Mouse (Mus musculus): ENCODE results near the gene C1ql3. TPM values are rescaled to one million over a fixed set of nuclear protein-coding genes. Genes with fewer than 3 reads are reported as not detected.

The C1ql3 gene
- polyA plus RNA-seq, 1 experiment from 2014 or later: 0.91 TPM

DNA sequence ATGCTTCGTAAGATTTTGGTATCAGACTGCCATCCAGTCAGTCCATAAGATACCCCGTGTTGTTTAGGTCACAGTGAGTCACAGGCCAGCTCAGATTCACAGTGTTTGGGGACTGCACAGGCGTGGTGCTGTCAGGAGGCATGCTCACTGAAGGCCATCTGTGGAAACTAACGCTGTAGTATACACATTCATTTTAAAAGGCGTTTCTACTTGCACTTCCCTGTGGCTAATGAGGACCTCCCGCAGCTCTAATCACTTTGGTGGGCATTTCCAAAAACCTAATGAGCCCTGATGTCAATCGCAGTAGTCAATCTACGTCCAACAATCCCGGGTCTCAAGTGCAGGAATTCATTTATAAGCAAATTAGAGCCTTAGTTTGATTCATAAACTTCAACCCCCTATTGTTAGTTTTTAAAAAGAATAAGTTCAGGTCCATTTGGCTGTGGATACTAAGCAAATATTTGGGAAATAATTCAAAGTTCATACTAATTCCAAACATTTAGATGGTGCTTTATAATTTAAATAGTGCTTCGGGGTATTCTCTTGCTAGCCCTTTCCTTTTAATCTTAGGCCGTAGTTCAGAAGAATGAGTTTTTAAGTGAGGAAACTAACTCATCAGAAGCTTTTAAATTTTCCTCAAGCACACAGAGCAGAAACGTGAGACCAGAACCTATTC lies 41.4 kb downstream of the C1ql3 start:
- 72% methylated on average over 12 of the region's 12 CpGs for WGBS
- Histone ChIP-seq H3K27me3 (replicated peaks; ENCODE audit: control insufficient read depth, insufficient read depth, low read length) (no peaks in the 10 kb centered on the region), H3K36me3 (ENCODE audit: control insufficient read depth, insufficient read depth) (no peaks in the 10 kb centered on the region), H3K4me1 (replicated peaks; ENCODE audit: control insufficient read depth, insufficient read depth, low read length) (no peaks in the 10 kb centered on the region), H3K9ac (ENCODE audit: low read depth, low read length) (no peak overlapping the region), H3K4me3 (ENCODE audit: low read depth, low read length) (no peak overlapping the region), H3K9me3 (ENCODE audit: control insufficient read depth) (no peaks in the 10 kb centered on the region), H3K27ac (ENCODE audit: low read depth, low read length) (no peak overlapping the region), H3K4me2 (replicated peaks; ENCODE audit: low read depth) (no peak overlapping the region)
- no peak for TF ChIP-seq CTCF (IDR thresholded peaks at IDR 0.05; ENCODE audit: low read depth)
- ATAC-seq: no peak

GRCm38 (mm10) chr2:12956703-12957424 lies 54.7 kb downstream of the C1ql3 start:
- no peak overlapping the region for H3K27ac ChIP-seq (ENCODE audit: low read depth, low read length)
- H3K9me3 ChIP-seq (ENCODE audit: control insufficient read depth): no peaks in the 10 kb centered on the region
- TF ChIP-seq CTCF (IDR thresholded peaks at IDR 0.05; ENCODE audit: low read depth): no peak
- no peaks in the 10 kb centered on the region for H3K36me3 ChIP-seq (ENCODE audit: control insufficient read depth, insufficient read depth)
- H3K9ac ChIP-seq (ENCODE audit: low read depth, low read length): no peak overlapping the region
- no peak overlapping the region for H3K4me3 ChIP-seq (ENCODE audit: low read depth, low read length)
- no peaks in the 10 kb centered on the region for H3K4me1 ChIP-seq (replicated peaks; ENCODE audit: control insufficient read depth, insufficient read depth, low read length)
- ATAC-seq: peak; percentile 71
- no peaks in the 10 kb centered on the region for H3K27me3 ChIP-seq (replicated peaks; ENCODE audit: control insufficient read depth, insufficient read depth, low read length)
- no peak overlapping the region for H3K4me2 ChIP-seq (replicated peaks; ENCODE audit: low read depth)

Other genes with a start within 250 kb of the C1ql3 start
- gene Pter, start 87.8 kb downstream of the C1ql3 start, polyA plus RNA-seq (2015; fragmentation: Nextera tagmentation; extraction: Ambion mirVana): 7.2 and 8.0 TPM in 2 replicates